Mouse (Mus musculus) lung, adult 2 months (tissue): Measurements from ENCODE around the gene Bhlhe40.

Experiments
- CTCF ChIP-seq: fragments of 200-500 bp; IDR thresholded peaks from 2 replicates; pipeline ENCODE4 v1.5.1; 2011; ENCODE audit warnings: mild to moderate bottlenecking, low read length, control low read depth; ENCODE audit not compliant: insufficient read depth
- POLR2A ChIP-seq: fragments of 200-500 bp; IDR thresholded peaks from 2 replicates; pipeline ENCODE4 v1.6.1; 2011; ENCODE audit warnings: low read depth, mild to moderate bottlenecking, control low read depth, low read length, borderline replicate concordance; ENCODE audit errors: extremely low read depth

- no peak for TF ChIP-seq POLR2A
- no peak for TF ChIP-seq CTCF
Measured at GRCm38 (mm10) chr6:108686930-108687329, 26.5 kb downstream of the Bhlhe40 start.
